Mouse (Mus musculus): Measurements from ENCODE around the gene Rin1.

- TF ChIP-seq POLR2A (IDR thresholded peaks at IDR 0.05; ENCODE audit: borderline replicate concordance, insufficient read depth, low read length) (no peak), CTCF (IDR thresholded peaks at IDR 0.05; ENCODE audit: borderline replicate concordance, insufficient read depth, low read depth, low read length) (0 out of 2 replicates have a peak, but pooled peaks have one; percentile 15)
Measured at GRCm38 (mm10) chr19:5068570-5069234, 18.4 kb downstream of the Rin1 start.
